ENCODE assay signal across 7 mouse cellular contexts in the genomic region with DNA sequence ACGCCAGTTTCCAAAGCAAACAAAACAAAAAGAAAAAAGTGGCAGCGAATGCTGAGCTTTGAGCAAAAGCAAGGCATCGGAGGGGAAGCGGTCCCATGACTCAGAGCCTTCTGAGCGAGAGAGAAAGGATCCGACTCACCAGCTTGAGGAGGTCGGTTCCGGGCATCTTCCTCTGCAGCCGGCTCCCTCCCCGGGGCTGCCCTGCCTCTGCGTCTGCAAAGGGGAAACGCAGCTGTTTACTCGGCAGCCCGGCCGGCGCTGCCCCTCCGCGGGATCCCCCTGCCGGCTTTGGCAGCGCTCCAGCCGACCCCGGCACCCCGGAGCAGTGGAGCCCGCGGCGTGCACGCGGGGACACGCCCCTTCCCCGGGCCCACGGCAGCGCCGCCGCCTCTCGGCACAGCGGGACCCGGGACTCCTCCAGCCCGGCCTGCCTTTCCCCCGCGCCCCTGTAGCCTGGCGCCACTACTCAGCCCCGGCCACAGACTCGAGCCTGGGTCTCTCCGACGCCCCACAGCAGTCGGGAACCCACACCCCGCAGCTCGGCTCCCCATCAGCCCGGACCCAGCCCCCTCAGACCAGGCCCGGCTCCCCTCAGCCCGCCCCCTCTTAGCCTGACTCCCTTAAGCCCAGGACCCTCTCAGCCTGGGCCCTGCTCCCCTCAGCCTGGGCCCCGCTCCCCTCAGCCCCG. TPM values are rescaled to one million over a fixed set of nuclear protein-coding genes. Genes with fewer than 3 reads are reported as not detected.
DNase-seq lines count a peak whose midpoint lies in the region; ATAC-seq and TF ChIP-seq lines count a peak whose summit lies in the region.

No protein-coding gene starts in this region.

- TF ChIP-seq POLR2A in small intestine, adult 2 months (IDR thresholded peaks at IDR 0.05; ENCODE audit: low read depth, low read length) = no peak

- ATAC-seq in intestine, embryonic 14.5 days (replicated peaks; ENCODE audit: low FRiP score, low TSS enrichment, low read depth) = peak; percentile 47
- peak; percentile 52 for ATAC-seq in limb, embryonic 11.5 days (ENCODE audit: insufficient number of reproducible peaks, low FRiP score, low TSS enrichment, low read depth)
- peak; percentile 77 for ATAC-seq in midbrain, embryonic 13.5 days

- 0 out of 2 replicates have a peak, but pooled peaks cover 12% of the 10 kb centered on the region for H3K36me3 ChIP-seq in intestine, embryonic 14.5 days (ENCODE audit: control insufficient read depth, insufficient read depth, low read length)
- H3K36me3 ChIP-seq in limb, embryonic 11.5 days (ENCODE audit: control insufficient read depth, insufficient read depth, low read length) = no peaks in the 10 kb centered on the region
- H3K36me3 ChIP-seq in midbrain, embryonic 13.5 days = no peaks in the 10 kb centered on the region
- peaks cover 8% of the 10 kb centered on the region for H3K36me3 ChIP-seq in small intestine, adult 2 months (ENCODE audit: control insufficient read depth, insufficient read depth, low read length)

- H3K4me3 ChIP-seq in intestine, embryonic 14.5 days (ENCODE audit: low read depth, low read length) = peak overlapping the region; percentile 72
- H3K4me3 ChIP-seq in limb, embryonic 11.5 days (ENCODE audit: low read depth, low read length) = peak overlapping the region; percentile 75
- H3K4me3 ChIP-seq in midbrain, embryonic 13.5 days (replicated peaks) = peak overlapping the region; percentile 92
- peak overlapping the region; percentile 99 for H3K4me3 ChIP-seq in small intestine, adult 2 months (ENCODE audit: low read depth, low read length)

- H3K27me3 ChIP-seq in intestine, embryonic 14.5 days (replicated peaks; ENCODE audit: control insufficient read depth, insufficient read depth, low read length) = no peaks in the 10 kb centered on the region
- no peaks in the 10 kb centered on the region for H3K27me3 ChIP-seq in limb, embryonic 11.5 days (ENCODE audit: control insufficient read depth, insufficient read depth, low read length)
- H3K27me3 ChIP-seq in midbrain, embryonic 13.5 days = no peaks in the 10 kb centered on the region
- H3K27me3 ChIP-seq in small intestine, adult 2 months (ENCODE audit: control insufficient read depth, insufficient read depth, low read length) = no peaks in the 10 kb centered on the region

- no peak for TF ChIP-seq CTCF in small intestine, adult 2 months (IDR thresholded peaks at IDR 0.05; ENCODE audit: extremely low read depth, insufficient read length, insufficient replicate concordance, low read depth, low read length)

- DNase-seq in adrenal gland, adult (ENCODE audit: inconsistent age in 2 of 2, low spot score in 1 of 2) = peak; percentile 70 to 87
- DNase-seq in embryo, embryonic 10 days (ENCODE audit: low spot score) = peak; percentile 72
- peak; percentile 47 for DNase-seq in gastrocnemius, postnatal 25 days
- DNase-seq in intestine, embryonic 14.5 days (ENCODE audit: low spot score) = peak; percentile 85
- DNase-seq in limb, embryonic 11.5 days (ENCODE audit: low spot score) = peak; percentile 75

- WGBS in intestine, embryonic 14.5 days = under 1% methylated on average over 45 of the region's 53 CpGs
- under 1% methylated on average over 50 of the region's 53 CpGs for WGBS in limb, embryonic 11.5 days
- 0% methylated on average over 49 of the region's 53 CpGs for WGBS in midbrain, embryonic 13.5 days
- WGBS in small intestine, adult 2 months = 1% methylated on average over 51 of the region's 53 CpGs

- H3K9ac ChIP-seq in intestine, embryonic 14.5 days (ENCODE audit: low read length) = peak overlapping the region; percentile 82
- H3K9ac ChIP-seq in limb, embryonic 11.5 days (ENCODE audit: low read length) = peak overlapping the region; percentile 83
- peak overlapping the region; percentile 95 for H3K9ac ChIP-seq in midbrain, embryonic 13.5 days (replicated peaks)

- H3K27ac ChIP-seq in intestine, embryonic 14.5 days (ENCODE audit: low read depth) = peak overlapping the region; percentile 93
- H3K27ac ChIP-seq in limb, embryonic 11.5 days (replicated peaks; ENCODE audit: low read depth, low read length) = peak overlapping the region; percentile 92
- peak overlapping the region; percentile 97 for H3K27ac ChIP-seq in midbrain, embryonic 13.5 days
- H3K27ac ChIP-seq in small intestine, adult 2 months (ENCODE audit: insufficient read depth, low read depth, low read length) = peak overlapping the region; percentile 60

- peaks cover 3% of the 10 kb centered on the region; the same call in 1 of the 2 replicates for H3K4me1 ChIP-seq in intestine, embryonic 14.5 days (replicated peaks; ENCODE audit: control insufficient read depth, insufficient read depth, low read length)
- H3K4me1 ChIP-seq in limb, embryonic 11.5 days (ENCODE audit: control insufficient read depth, insufficient read depth, low read length) = peaks cover 3% of the 10 kb centered on the region
- H3K4me1 ChIP-seq in midbrain, embryonic 13.5 days (replicated peaks) = peaks cover 10% of the 10 kb centered on the region
- peaks cover 4% of the 10 kb centered on the region; the same call in 1 of the 2 replicates for H3K4me1 ChIP-seq in small intestine, adult 2 months (ENCODE audit: control insufficient read depth, insufficient read depth, insufficient read length, low read length)

- no peaks in the 10 kb centered on the region for H3K9me3 ChIP-seq in intestine, embryonic 14.5 days (ENCODE audit: control insufficient read depth, low read length)
- H3K9me3 ChIP-seq in limb, embryonic 11.5 days (ENCODE audit: control insufficient read depth, low read length) = no peaks in the 10 kb centered on the region
- no peaks in the 10 kb centered on the region for H3K9me3 ChIP-seq in midbrain, embryonic 13.5 days

- peak overlapping the region; percentile 70 for H3K4me2 ChIP-seq in intestine, embryonic 14.5 days (ENCODE audit: low read length)
- H3K4me2 ChIP-seq in limb, embryonic 11.5 days (ENCODE audit: low read depth, severe bottlenecking) = peak overlapping the region; percentile 92
- H3K4me2 ChIP-seq in midbrain, embryonic 13.5 days (replicated peaks) = peak overlapping the region; percentile 73

RNA-seq across cellular contexts. Expression of gene Sgpl1, which starts 1.2 kb away (rescaled TPM):
- 1 to 10 TPM; 6.9 to 7.2 TPM for total RNA-seq in gastrocnemius, postnatal 25 days (2021)
- polyA plus RNA-seq in intestine, embryonic 14.5 days (2014; fragmentation: Nextera tagmentation; extraction: Ambion mirVana) = 59.4 and 65.7 TPM in 2 replicates
- 86.9 and 91.0 TPM in 2 replicates for polyA plus RNA-seq in limb, embryonic 11.5 days (2014; fragmentation: Nextera tagmentation; extraction: Ambion mirVana)
- polyA plus RNA-seq in midbrain, embryonic 13.5 days (2015; fragmentation: Nextera tagmentation; extraction: Ambion mirVana) = 60.8 and 70.8 TPM in 2 replicates
- polyA plus RNA-seq in small intestine, adult 2 months (2012; rRNA removed) = 18.0 and 137 TPM in 2 replicates

RNA-seq across cellular contexts. Expression of gene Tbata, which starts 25.5 kb away (rescaled TPM):
- not detected for total RNA-seq in gastrocnemius, postnatal 25 days (2021)
- polyA plus RNA-seq in intestine, embryonic 14.5 days (2014; fragmentation: Nextera tagmentation; extraction: Ambion mirVana) = not detected in 2 replicates
- polyA plus RNA-seq in limb, embryonic 11.5 days (2014; fragmentation: Nextera tagmentation; extraction: Ambion mirVana) = not detected in 2 replicates
- polyA plus RNA-seq in midbrain, embryonic 13.5 days (2015; fragmentation: Nextera tagmentation; extraction: Ambion mirVana) = 0.17 TPM in 1 of 2 replicates, not detected in the other
- not detected in 2 replicates for polyA plus RNA-seq in small intestine, adult 2 months (2012; rRNA removed)

RNA-seq across cellular contexts. Expression of gene Pcbd1, which starts 57.1 kb away (rescaled TPM):
- total RNA-seq in gastrocnemius, postnatal 25 days (2021) = under 1 TPM; 0.49 to 0.72 TPM
- polyA plus RNA-seq in intestine, embryonic 14.5 days (2014; fragmentation: Nextera tagmentation; extraction: Ambion mirVana) = 162 and 165 TPM in 2 replicates
- 20.5 and 21.8 TPM in 2 replicates for polyA plus RNA-seq in limb, embryonic 11.5 days (2014; fragmentation: Nextera tagmentation; extraction: Ambion mirVana)
- 31.8 and 32.6 TPM in 2 replicates for polyA plus RNA-seq in midbrain, embryonic 13.5 days (2015; fragmentation: Nextera tagmentation; extraction: Ambion mirVana)
- 14.7 and 21.0 TPM in 2 replicates for polyA plus RNA-seq in small intestine, adult 2 months (2012; rRNA removed)

Comparison
In these comparisons a context has a peak if more than half of its experiments do, and no peak if none do; other contexts are left out.
1. Peak in every context shown above with its lines: DNase-seq, ATAC-seq, H3K4me3 ChIP-seq and H3K27ac ChIP-seq.